Mouse (Mus musculus) erythroblast, embryonic 14.5 days (primary cell): ENCODE results near the gene Prkcb.

Experiments
- GATA1 ChIP-seq: IDR thresholded peaks from 2 replicates; pipeline ENCODE4 v1.6.1; 2012; ENCODE audit warnings: low read length, inconsistent platforms, mixed read lengths
- TAL1 ChIP-seq: IDR thresholded peaks from 3 replicates; pipeline ENCODE4 v1.6.1; 2012; ENCODE audit warnings: low read length, inconsistent platforms, mixed read lengths

DNA sequence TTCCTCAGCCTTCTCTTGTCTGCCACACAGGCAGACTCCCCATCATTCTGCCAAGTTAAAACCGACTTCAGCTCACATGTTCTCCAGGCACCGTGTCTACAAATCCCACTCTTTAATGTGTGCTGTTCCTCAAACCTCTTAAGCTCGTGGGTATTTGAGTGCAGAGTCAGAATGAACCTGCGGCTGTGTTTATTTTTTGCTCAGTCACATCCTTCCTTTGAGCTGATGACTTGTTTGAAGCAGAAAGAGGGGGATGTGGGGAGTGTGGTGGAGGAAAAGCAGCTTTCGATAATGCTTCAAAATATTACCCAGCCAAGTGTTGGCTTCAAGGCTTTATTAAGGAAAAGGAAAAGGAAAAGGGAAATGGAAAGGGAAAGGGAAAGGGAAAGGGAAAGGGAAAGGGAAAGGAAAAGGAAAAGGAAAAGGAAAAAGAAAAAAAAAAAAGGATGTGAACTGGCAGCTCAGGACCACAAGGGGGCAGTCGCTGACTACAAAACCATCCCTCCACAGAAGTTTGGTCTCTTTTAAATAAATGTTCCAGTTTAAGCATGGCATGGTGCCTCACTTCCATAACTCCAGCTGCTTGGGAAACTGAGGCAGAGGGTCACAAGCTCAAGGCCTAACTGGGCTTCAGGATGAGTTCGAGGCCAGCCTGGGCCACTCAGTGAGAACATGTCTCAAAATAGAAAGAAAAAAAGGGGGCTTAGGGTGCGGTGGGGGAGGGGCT, 177.4 kb downstream of the Prkcb start:
- TF ChIP-seq GATA1, result no peak
- no peak for TF ChIP-seq TAL1
